Mouse (Mus musculus): ENCODE data around the gene Gm17555. TPM values are rescaled to one million over a fixed set of nuclear protein-coding genes. Genes with fewer than 3 reads are reported as not detected.
A peak's percentile ranks its signal among the peaks of the same experiment; 100 is the strongest.
"Not testable (repeated sequence)": the region's sequence is repeated elsewhere in the genome, so short reads cannot be mapped to it uniquely, and the experiment has no call there.

The Gm17555 gene
- total RNA-seq (2021), result not detected

DNA sequence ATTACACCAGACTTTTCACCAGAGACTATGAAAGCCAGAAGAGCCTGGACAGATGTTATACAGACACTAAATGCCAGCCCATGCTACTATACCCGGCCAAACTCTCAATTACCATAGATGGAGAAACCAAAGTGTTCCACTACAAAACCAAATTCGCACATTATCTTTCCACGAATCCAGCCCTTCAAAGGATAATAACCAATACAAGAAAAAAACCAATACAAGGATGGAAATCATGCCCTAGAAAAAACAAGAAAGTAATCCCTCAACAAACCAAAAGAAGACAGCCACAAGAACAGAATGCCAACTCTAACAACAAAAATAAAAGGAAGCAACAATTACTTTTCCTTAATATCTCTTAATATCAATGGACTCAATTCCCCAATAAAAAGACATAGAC, at the start of gene Gm17555:
Gene Gm17555, plus strand, starts transcription at position 301 of the 400 bp plus-strand sequence.
- DNase-seq; intact Hi-C loops (cut with DNase I): not testable (repeated sequence)

GRCm38 (mm10) chr2:126165277-126166018, 49.5 kb upstream of the Gm17555 start:
- intact Hi-C loops (cut with DNase I), result no loop called here

GRCm38 (mm10) chr2:126166335-126166734, 48.6 kb upstream of the Gm17555 start:
- no peak for DNase-seq
- intact Hi-C loops (cut with DNase I), result no loop called here

More at GRCm38 (mm10) chr2:126165277-126166018, 49.5 kb upstream of the Gm17555 start:
- no peak for DNase-seq

GRCm38 (mm10) chr2:126166848-126167617, 47.9 kb upstream of the Gm17555 start:
- intact Hi-C loops (cut with DNase I), result no loop called here
- no peak for DNase-seq

DNA sequence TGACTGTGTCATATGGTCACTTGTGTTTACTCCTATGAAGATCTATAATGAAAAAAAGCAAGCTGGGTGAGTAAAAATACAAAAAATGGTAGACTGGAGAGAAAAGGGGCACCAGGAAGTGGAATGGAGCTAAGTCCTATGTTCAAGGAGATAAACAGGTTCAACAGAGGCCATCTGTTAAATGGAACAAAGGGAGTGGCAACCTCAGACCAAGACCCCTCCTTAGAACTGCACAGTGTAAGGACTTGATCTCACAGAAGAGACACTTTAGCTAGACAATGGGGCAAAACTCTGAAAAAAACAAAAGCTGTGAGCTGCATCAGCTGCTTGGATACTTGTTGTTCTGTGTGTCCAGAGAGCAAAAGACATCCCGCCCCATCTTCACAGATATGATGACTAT, 43.5 kb upstream of the Gm17555 start:
- intact Hi-C loops (cut with DNase I), result no loop called here
- no peak for DNase-seq

DNA sequence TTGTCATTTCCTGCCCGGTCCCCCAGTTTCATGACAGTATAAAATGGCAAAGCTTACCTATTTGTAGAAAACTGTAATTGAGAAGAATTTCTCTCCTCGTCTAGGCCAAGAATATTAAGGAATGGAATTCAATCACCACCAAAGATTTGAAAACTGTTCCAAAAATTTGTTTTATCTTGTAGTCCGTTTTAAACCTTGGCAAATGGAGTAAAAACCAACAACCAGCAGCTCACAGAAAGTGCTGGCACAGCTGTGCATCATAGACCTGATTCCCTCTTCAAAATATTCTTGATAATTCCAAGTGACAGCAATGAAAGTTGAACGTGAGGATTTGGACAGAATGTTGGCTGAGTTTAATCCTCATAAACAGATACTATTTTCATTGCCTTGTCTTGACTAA, 23.6 kb upstream of the Gm17555 start:
- DNase-seq, result no peak
- intact Hi-C loops (cut with DNase I), result no loop called here

GRCm38 (mm10) chr2:126192129-126192528, 22.8 kb upstream of the Gm17555 start:
- no peak for DNase-seq
- intact Hi-C loops (cut with DNase I), result no loop called here

DNA sequence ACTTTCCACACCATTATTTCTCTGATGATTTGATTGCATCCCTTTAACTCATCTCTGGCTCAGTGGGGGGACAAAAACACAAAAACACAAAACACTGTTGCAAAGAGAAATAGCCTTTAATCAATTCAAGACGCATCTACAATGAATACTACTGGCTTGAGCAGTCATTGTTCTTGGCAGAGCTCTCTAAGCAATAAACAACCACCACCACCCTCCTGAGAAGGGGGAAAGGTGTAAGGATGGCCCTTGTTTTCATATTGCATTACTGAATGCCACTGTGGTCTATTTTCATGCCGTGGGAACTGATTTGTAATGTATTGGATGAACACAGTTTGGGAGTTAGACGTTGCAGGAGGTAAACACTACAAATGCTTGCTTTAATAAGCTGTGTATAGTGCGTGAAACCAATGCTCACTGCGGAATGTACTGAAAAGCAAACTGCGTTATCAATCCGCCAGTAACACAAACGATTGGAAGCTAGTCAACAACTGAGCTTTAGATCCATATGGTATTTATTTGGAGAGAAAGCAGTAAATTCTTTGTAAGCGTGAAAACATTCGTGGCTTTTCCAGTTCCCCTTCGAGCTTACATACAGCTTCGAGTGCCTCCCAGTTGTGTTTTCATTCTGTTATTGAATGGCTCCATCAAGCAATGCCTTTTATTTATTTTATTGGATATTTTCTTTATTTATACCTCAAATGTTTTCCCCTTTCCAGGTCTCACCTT, 19.1 kb upstream of the Gm17555 start:
- intact Hi-C loops (cut with DNase I), result no loop called here
- no peak for DNase-seq

GRCm38 (mm10) chr2:126198971-126199370, 15.9 kb upstream of the Gm17555 start:
- intact Hi-C loops (cut with DNase I), result no loop called here
- DNase-seq, result peak; percentile 3 to 16

DNA sequence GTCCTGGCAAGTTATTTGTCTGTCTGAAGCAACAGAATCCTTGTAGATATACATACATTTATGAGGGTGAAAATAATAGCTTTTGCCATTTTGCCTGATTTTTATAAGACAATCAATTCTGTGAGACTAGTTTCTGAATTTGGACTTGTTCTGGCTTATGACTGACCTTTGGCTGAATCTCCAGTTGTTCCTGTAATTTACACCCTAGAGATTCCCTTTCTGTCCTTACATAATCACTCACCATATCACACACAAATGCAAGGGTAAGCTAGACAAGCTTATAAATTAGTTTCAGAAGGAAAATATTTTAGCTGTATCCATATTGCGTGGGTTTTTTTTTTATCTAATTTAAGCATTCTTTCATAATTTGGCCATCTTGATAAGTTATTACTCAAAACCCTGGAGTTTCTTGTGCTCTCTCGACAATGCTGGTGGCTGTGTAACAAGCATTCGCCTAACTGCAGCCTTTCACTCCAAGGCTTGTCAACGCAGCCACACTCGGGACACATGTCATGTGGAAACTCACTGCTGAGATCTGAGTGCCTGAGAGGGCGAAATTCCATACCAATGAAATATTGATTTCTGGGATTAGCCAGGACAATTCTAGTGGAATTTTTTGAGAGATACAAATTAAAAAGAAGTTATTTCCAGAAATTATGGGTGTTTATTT, 3.8 kb upstream of the Gm17555 start:
- no peak for DNase-seq
- intact Hi-C loops (cut with DNase I), result no loop called here

GRCm38 (mm10) chr2:126227581-126227980, 12.7 kb downstream of the Gm17555 start:
- intact Hi-C loops (cut with DNase I), result no loop called here

GRCm38 (mm10) chr2:126231731-126232130, 16.8 kb downstream of the Gm17555 start:
- intact Hi-C loops (cut with DNase I), result no loop called here
- DNase-seq, result no peak

More at GRCm38 (mm10) chr2:126227581-126227980, 12.7 kb downstream of the Gm17555 start:
- no peak for DNase-seq

- peak; percentile 16 to 18 for DNase-seq
- intact Hi-C loops (cut with DNase I), result no loop called here
Observed at GRCm38 (mm10) chr2:126236905-126237304, 22.0 kb downstream of the Gm17555 start.

GRCm38 (mm10) chr2:126245446-126245845, 30.5 kb downstream of the Gm17555 start:
- intact Hi-C loops (cut with DNase I), result loop anchor here (5.0 kb wide), 2 partner anchors 238 to 353 kb away; no protein-coding TSS in a partner anchor
- peak; percentile 33 to 38 for DNase-seq

DNA sequence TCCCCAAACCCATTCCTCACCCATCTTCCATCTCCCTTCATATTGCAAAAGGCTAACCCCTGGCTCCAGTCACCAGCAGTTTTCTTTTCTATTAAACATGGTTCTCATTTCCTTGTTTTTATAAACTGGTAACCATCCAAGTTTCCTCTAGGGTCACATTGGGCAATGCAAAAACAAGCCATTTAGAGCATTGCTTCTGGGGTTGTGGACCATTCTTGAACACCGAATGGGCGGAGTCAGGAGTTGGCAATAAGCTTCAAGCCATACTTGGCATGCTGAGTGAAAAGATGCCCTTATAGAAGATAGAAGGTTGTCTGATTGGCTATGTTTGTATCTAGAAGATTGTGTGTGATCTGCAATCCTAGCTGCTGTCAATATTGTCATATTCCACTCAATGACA, 33.6 kb downstream of the Gm17555 start:
- peak in 1 of 2 experiments; percentile 5 for DNase-seq
- intact Hi-C loops (cut with DNase I), result loop anchor here (5.0 kb wide), 2 partner anchors 241 to 356 kb away; no protein-coding TSS in a partner anchor

GRCm38 (mm10) chr2:126252211-126252610, 37.3 kb downstream of the Gm17555 start:
- no peak for DNase-seq
- intact Hi-C loops (cut with DNase I), result loop anchor here (5.0 kb wide), 1 partner anchor 110 kb away; no protein-coding TSS in a partner anchor

All from heart, postnatal 36 days (tissue).